11 mouse cellular contexts compared by ENCODE assay signal in genomic region chr7:130015375-130016014, GRCm38 (mm10).
DNase-seq lines count a peak whose midpoint lies in the region; ATAC-seq and TF ChIP-seq lines count a peak whose summit lies in the region.
"Had no signal": no experiment of that assay in that cellular context is flagged by ENCODE, and none has a peak within 500 bp of the region (broad histone marks: within the 10 kb centered on the region; RNA-seq: fewer than 3 reads in every experiment).

No protein-coding gene starts in this region.

- no peaks in the 10 kb centered on the region for H3K36me3 ChIP-seq in intestine, embryonic 14.5 days (ENCODE audit: control insufficient read depth, insufficient read depth, low read length)
- H3K36me3 ChIP-seq in intestine, postnatal 0 days (ENCODE audit: control insufficient read depth, insufficient read depth) = no peaks in the 10 kb centered on the region
- no peaks in the 10 kb centered on the region for H3K36me3 ChIP-seq in lung, embryonic 16.5 days (ENCODE audit: control insufficient read depth, insufficient read depth, low read length)
- H3K36me3 ChIP-seq in stomach, embryonic 16.5 days (ENCODE audit: control insufficient read depth, insufficient read depth, low read length) = no peaks in the 10 kb centered on the region

- no peak for ATAC-seq in intestine, embryonic 14.5 days (replicated peaks; ENCODE audit: low FRiP score, low TSS enrichment, low read depth)
- ATAC-seq in intestine, postnatal 0 days = no peak
- ATAC-seq in lung, embryonic 16.5 days (ENCODE audit: low read depth) = peak; percentile 23; the same call in 1 of the 2 replicates
- no peak for ATAC-seq in stomach, embryonic 16.5 days (ENCODE audit: insufficient read depth, low FRiP score)
- ATAC-seq: Patski had no signal

- H3K27ac ChIP-seq in intestine, embryonic 14.5 days (ENCODE audit: low read depth) = peak overlapping the region; percentile 83
- H3K27ac ChIP-seq in intestine, postnatal 0 days (ENCODE audit: low read depth, low read length) = no peak overlapping the region
- peak overlapping the region; percentile 85 for H3K27ac ChIP-seq in lung, embryonic 16.5 days (ENCODE audit: low read length)
- peak overlapping the region; percentile 93 for H3K27ac ChIP-seq in stomach, embryonic 16.5 days (ENCODE audit: low read length)

- 28% methylated on average over 5 of the region's 5 CpGs for WGBS in intestine, embryonic 14.5 days
- WGBS in intestine, postnatal 0 days = 46% methylated on average over 5 of the region's 5 CpGs
- 22% methylated on average over 5 of the region's 5 CpGs for WGBS in lung, embryonic 16.5 days
- 27% methylated on average over 5 of the region's 5 CpGs for WGBS in stomach, embryonic 16.5 days

- TF ChIP-seq CTCF in intestine, postnatal 0 days (IDR thresholded peaks at IDR 0.05; ENCODE audit: low read depth) = no peak

- H3K9me3 ChIP-seq in intestine, embryonic 14.5 days (ENCODE audit: control insufficient read depth, low read length) = no peaks in the 10 kb centered on the region
- no peaks in the 10 kb centered on the region for H3K9me3 ChIP-seq in intestine, postnatal 0 days (ENCODE audit: control insufficient read depth)
- no peaks in the 10 kb centered on the region for H3K9me3 ChIP-seq in lung, embryonic 16.5 days (ENCODE audit: control insufficient read depth, low read length)
- H3K9me3 ChIP-seq in stomach, embryonic 16.5 days (replicated peaks; ENCODE audit: control insufficient read depth, low read length) = no peaks in the 10 kb centered on the region

- H3K4me3 ChIP-seq in intestine, embryonic 14.5 days (ENCODE audit: low read depth, low read length) = no peak overlapping the region
- no peak overlapping the region for H3K4me3 ChIP-seq in intestine, postnatal 0 days (ENCODE audit: low read depth, low read length)
- no peak overlapping the region for H3K4me3 ChIP-seq in lung, embryonic 16.5 days (ENCODE audit: low read length)
- no peak overlapping the region for H3K4me3 ChIP-seq in stomach, embryonic 16.5 days (replicated peaks; ENCODE audit: low read length)
- H3K4me3 ChIP-seq: megakaryocyte, embryonic 14.5 days had no signal

- H3K27me3 ChIP-seq in intestine, embryonic 14.5 days (replicated peaks; ENCODE audit: control insufficient read depth, insufficient read depth, low read length) = no peaks in the 10 kb centered on the region
- H3K27me3 ChIP-seq in intestine, postnatal 0 days (replicated peaks; ENCODE audit: control insufficient read depth, insufficient read depth, low read length) = no peaks in the 10 kb centered on the region
- H3K27me3 ChIP-seq in lung, embryonic 16.5 days (ENCODE audit: control insufficient read depth, insufficient read depth, low read depth, low read length) = no peaks in the 10 kb centered on the region
- no peaks in the 10 kb centered on the region for H3K27me3 ChIP-seq in stomach, embryonic 16.5 days (ENCODE audit: control insufficient read depth, insufficient read depth, low read length)
- H3K27me3 ChIP-seq: megakaryocyte, embryonic 14.5 days; Patski had no signal

- H3K4me2 ChIP-seq in intestine, embryonic 14.5 days (ENCODE audit: low read length) = no peak overlapping the region
- no peak overlapping the region for H3K4me2 ChIP-seq in intestine, postnatal 0 days (replicated peaks; ENCODE audit: low read depth)
- H3K4me2 ChIP-seq in lung, embryonic 16.5 days (ENCODE audit: low read depth, low read length) = no peak overlapping the region
- no peak overlapping the region; the same call in 1 of the 2 replicates for H3K4me2 ChIP-seq in stomach, embryonic 16.5 days (ENCODE audit: low read depth, low read length)

- DNase-seq in embryo, embryonic 10 days (ENCODE audit: low spot score) = peak; percentile 57
- no peak for DNase-seq in embryo, embryonic 11 days
- DNase-seq in intestine, embryonic 14.5 days (ENCODE audit: low spot score) = no peak
- DNase-seq in lung, postnatal 36 days = no peak
- DNase-seq in gastrocnemius, postnatal 10 days = no peak
- DNase-seq: cerebellum, adult 18-20 months had no signal

- H3K4me1 ChIP-seq in intestine, embryonic 14.5 days (replicated peaks; ENCODE audit: control insufficient read depth, insufficient read depth, low read length) = peaks cover 36% of the 10 kb centered on the region
- peaks cover 4% of the 10 kb centered on the region; the same call in 1 of the 2 replicates for H3K4me1 ChIP-seq in intestine, postnatal 0 days (replicated peaks; ENCODE audit: control insufficient read depth, insufficient read depth, low read length)
- H3K4me1 ChIP-seq in lung, embryonic 16.5 days (replicated peaks; ENCODE audit: control insufficient read depth, insufficient read depth, low read length) = peaks cover 33% of the 10 kb centered on the region
- peaks cover 28% of the 10 kb centered on the region for H3K4me1 ChIP-seq in stomach, embryonic 16.5 days (ENCODE audit: control insufficient read depth, insufficient read depth, low read length)
- H3K4me1 ChIP-seq: megakaryocyte, embryonic 14.5 days had no signal

- H3K9ac ChIP-seq in intestine, embryonic 14.5 days (ENCODE audit: low read length) = no peak overlapping the region
- H3K9ac ChIP-seq in intestine, postnatal 0 days (ENCODE audit: low read depth, low read length) = no peak overlapping the region
- H3K9ac ChIP-seq in lung, embryonic 16.5 days (ENCODE audit: low read length) = no peak overlapping the region
- peak overlapping the region; percentile 44; the same call in 1 of the 2 replicates for H3K9ac ChIP-seq in stomach, embryonic 16.5 days (ENCODE audit: low read length)
